Mouse (Mus musculus): Measurements from ENCODE around the gene Rrp8.

GRCm38 (mm10) chr7:105767729-105768165 lies 30.6 kb upstream of the Rrp8 start:
- no peak for TF ChIP-seq CTCF (IDR thresholded peaks at IDR 0.05; ENCODE audit: extremely low read depth, insufficient read depth, low read length)
- TF ChIP-seq POLR2A (IDR thresholded peaks at IDR 0.05; ENCODE audit: extremely low read depth, insufficient read depth, low read length), result no peak
